Mouse (Mus musculus) heart, postnatal 10 days (tissue): Measurements from ENCODE around the gene A030005K14Rik. TPM values are rescaled to one million over a fixed set of nuclear protein-coding genes. Genes with fewer than 3 reads are reported as not detected.

Source experiments
- DNase-seq, 2 experiments: peaks; one replicate each; pipeline ENCODE4 v3.0.0; 2021
- intact Hi-C: fragments of 180-260 bp; cut with DNase I; formaldehyde crosslinking; loops from one replicate; pipeline ENCODE4 v1.15.1; 2025
- total RNA-seq, 2 experiments: library from RNA; stranded (reverse); gene quantifications; 2 replicates each; pipeline ENCODE4 v1.2.3; 2021

A030005K14Rik gene
- not detected for total RNA-seq

GRCm38 (mm10) chr1:83059278-83059677 is at the start of gene A030005K14Rik:
TSS of gene A030005K14Rik (minus strand) at chr1:83059378.
- intact Hi-C loops = no loop called here
- DNase-seq = peak in 1 of 2 experiments; percentile 7

- no peak for DNase-seq
Observed at GRCm38 (mm10) chr1:83107410-83107978, 48.3 kb upstream of the A030005K14Rik start.

GRCm38 (mm10) chr1:83105464-83105863 is 46.3 kb upstream of the A030005K14Rik start:
- intact Hi-C loops = no loop called here
- DNase-seq = no peak

More at GRCm38 (mm10) chr1:83107410-83107978, 48.3 kb upstream of the A030005K14Rik start:
- intact Hi-C loops = no loop called here

- DNase-seq = peak in 1 of 2 experiments; percentile 7
Observed at GRCm38 (mm10) chr1:83101891-83102290, 42.7 kb upstream of the A030005K14Rik start.

GRCm38 (mm10) chr1:83099580-83100137 is 40.5 kb upstream of the A030005K14Rik start:
- DNase-seq = peak in 1 of 2 experiments; percentile 14

More at GRCm38 (mm10) chr1:83101891-83102290, 42.7 kb upstream of the A030005K14Rik start:
- intact Hi-C loops = no loop called here

GRCm38 (mm10) chr1:83099160-83099559 is 40.0 kb upstream of the A030005K14Rik start:
- DNase-seq = no peak
- intact Hi-C loops = no loop called here

More at GRCm38 (mm10) chr1:83099580-83100137, 40.5 kb upstream of the A030005K14Rik start:
- intact Hi-C loops = no loop called here

GRCm38 (mm10) chr1:83096935-83097334 is 37.8 kb upstream of the A030005K14Rik start:
- no peak for DNase-seq
- intact Hi-C loops = no loop called here

- no peak for DNase-seq
- intact Hi-C loops = no loop called here
Observed at GRCm38 (mm10) chr1:83091268-83091667, 32.1 kb upstream of the A030005K14Rik start.

GRCm38 (mm10) chr1:83084790-83085189 is 25.6 kb upstream of the A030005K14Rik start:
- DNase-seq = no peak
- intact Hi-C loops = no loop called here

- intact Hi-C loops = no loop called here
- DNase-seq = no peak
Observed at GRCm38 (mm10) chr1:83077016-83077415, 17.8 kb upstream of the A030005K14Rik start.

GRCm38 (mm10) chr1:83076190-83076917 is 17.2 kb upstream of the A030005K14Rik start:
- intact Hi-C loops = loop anchor here (1.0 kb wide), 1 partner anchor 289 kb away; no protein-coding TSS in a partner anchor
- peak; percentile 29 to 55 for DNase-seq

- no peak for DNase-seq
- intact Hi-C loops = loop anchor here (1.0 kb wide), 1 partner anchor 288 kb away; no protein-coding TSS in a partner anchor
Observed at GRCm38 (mm10) chr1:83075526-83076189, 16.5 kb upstream of the A030005K14Rik start.

GRCm38 (mm10) chr1:83067205-83067604 is 8.0 kb upstream of the A030005K14Rik start:
- intact Hi-C loops = no loop called here
- DNase-seq = no peak

- DNase-seq = no peak
- intact Hi-C loops = no loop called here
Observed at GRCm38 (mm10) chr1:83066577-83066976, 7.4 kb upstream of the A030005K14Rik start.

- DNase-seq = peak; percentile 16 to 44
- intact Hi-C loops = loop anchor here (1.0 to 2.0 kb wide), 2 partner anchors 122 to 652 kb away; no protein-coding TSS in a partner anchor
Observed at GRCm38 (mm10) chr1:83064851-83065250, 5.7 kb upstream of the A030005K14Rik start.

- intact Hi-C loops = no loop called here
- peak in 1 of 2 experiments; percentile 11 for DNase-seq
Observed at GRCm38 (mm10) chr1:83060643-83061042, 1.5 kb upstream of the A030005K14Rik start, which contains the start of gene Krtap28-13. TSS of gene Krtap28-13 (plus strand) at chr1:83060930.

- intact Hi-C loops = no loop called here
- no peak for DNase-seq
Observed at GRCm38 (mm10) chr1:83058481-83058880, 697 bp downstream of the A030005K14Rik start.

GRCm38 (mm10) chr1:83044882-83045427 is 14.2 kb downstream of the A030005K14Rik start, which contains the start of gene Gm47969:
TSS of gene Gm47969 (plus strand) at chr1:83044932.
- DNase-seq = no peak
- intact Hi-C loops = no loop called here

GRCm38 (mm10) chr1:83042380-83042779 is 16.8 kb downstream of the A030005K14Rik start, which contains the start of gene Krtap28-10:
TSS of gene Krtap28-10 (minus strand) at chr1:83042480.
- no peak for DNase-seq
- intact Hi-C loops = no loop called here

GRCm38 (mm10) chr1:83039080-83039479 is 20.1 kb downstream of the A030005K14Rik start:
- intact Hi-C loops = no loop called here
- no peak for DNase-seq
